Mouse (Mus musculus): ENCODE data around the gene Kank1.

DNA sequence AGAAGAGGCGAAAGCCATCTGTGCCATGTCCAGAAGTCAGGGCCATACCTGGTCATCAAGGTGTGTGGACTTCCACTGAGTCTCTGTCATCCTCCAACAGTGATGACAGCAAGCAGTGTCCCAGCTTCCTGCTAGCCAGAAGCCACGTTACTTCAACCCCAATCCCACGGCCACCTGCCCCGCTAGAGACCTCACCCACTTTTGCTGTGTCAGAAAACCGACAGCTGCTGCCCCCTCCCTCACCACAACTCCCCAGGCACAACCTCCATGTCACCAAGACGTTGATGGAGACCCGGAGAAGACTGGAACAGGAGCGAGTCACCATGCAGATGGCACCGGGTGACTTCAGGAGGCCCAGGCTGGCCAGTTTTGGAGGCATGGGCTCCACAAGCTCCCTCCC is 172.5 kb downstream of the Kank1 start:
- TF ChIP-seq CTCF (IDR thresholded peaks at IDR 0.05; ENCODE audit: low read depth, low read length) (no peak), POLR2A (IDR thresholded peaks at IDR 0.05; ENCODE audit: extremely low read depth, insufficient read depth, low read length) (no peak)
